Mouse (Mus musculus): ENCODE measurements around the gene Cnot8. TPM values are rescaled to one million over a fixed set of nuclear protein-coding genes. Genes with fewer than 3 reads are reported as not detected.
"Not testable (repeated sequence)": the region's sequence is repeated elsewhere in the genome, so short reads cannot be mapped to it uniquely, and the experiment has no call there.

Cnot8 gene
- polyA plus RNA-seq, 1 experiment, result 22.8 TPM

DNA sequence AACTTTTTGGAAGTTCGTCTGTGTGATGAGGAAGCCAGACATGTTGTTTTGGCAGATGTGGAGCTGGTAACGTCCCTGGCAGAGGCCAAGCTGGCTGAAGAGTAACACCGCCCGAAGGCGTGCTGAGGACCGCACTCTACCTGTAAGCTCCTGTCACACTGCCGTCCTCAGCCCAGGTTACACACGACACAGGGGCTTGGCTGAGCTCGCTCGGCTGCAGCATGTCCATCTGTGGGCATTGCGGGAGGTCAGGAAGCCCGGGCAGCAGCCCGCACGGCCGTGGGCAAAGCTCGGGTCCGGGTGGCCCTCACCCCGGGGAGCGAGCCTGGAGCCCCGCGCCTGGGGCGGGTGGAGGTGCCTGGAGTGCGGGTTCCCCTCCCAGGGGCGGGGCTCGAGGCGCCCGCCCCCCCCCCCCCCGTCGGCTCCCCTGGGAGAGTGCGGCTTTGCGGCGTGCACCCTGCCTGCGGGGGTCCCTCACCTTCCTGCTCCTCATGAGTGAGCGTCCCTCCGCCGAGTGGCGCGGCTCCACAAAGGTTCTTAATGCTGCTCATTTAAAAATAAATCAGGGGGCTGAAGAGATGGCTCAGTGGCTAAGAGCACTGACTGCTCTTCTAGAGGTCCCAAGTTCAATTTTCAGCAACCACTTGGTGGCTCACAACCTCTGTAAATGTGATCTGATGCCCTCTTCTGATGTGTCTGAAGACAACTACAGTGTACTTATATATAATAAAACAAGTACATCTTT, 6.2 kb upstream of the Cnot8 start:
- TF ChIP-seq CTCF (IDR thresholded peaks at IDR 0.05; ENCODE audit: control insufficient read depth, insufficient read depth, insufficient replicate concordance, low read depth, low read length) (no peak), POLR2A (IDR thresholded peaks at IDR 0.05; ENCODE audit: control insufficient read depth, low read depth, low read length) (no peak; the same call in 1 of the 2 replicates)
- H3K27me3 ChIP-seq (ENCODE audit: control insufficient read depth, insufficient read depth, low read length), result no peaks in the 10 kb centered on the region
- peaks cover 9% of the 10 kb centered on the region for H3K4me1 ChIP-seq (ENCODE audit: control insufficient read depth, insufficient read depth, low read length)
- no peak overlapping the region for H3K27ac ChIP-seq (ENCODE audit: control insufficient read depth, insufficient read depth, low read depth, low read length)
- no peaks in the 10 kb centered on the region for H3K36me3 ChIP-seq (ENCODE audit: control insufficient read depth, insufficient read depth, low read length)
- H3K4me3 ChIP-seq (ENCODE audit: control insufficient read depth, low read depth, low read length), result peak overlapping the region; percentile 66

DNA sequence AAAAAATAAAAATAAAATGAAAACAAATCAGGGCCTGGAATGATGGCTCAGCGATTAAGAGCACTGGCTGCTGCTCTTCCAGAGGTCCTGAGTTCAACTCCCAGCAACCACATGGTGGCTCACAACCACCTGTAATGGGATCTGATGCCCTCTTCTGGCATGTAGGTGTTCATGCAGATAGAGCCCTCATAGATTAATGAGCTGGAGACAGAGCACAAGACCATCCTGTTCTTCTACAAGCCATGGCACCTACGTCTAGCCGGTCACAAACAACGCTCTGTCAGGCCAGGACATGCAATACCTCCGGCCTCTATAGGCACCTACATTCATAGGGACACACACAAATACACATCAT, 5.6 kb upstream of the Cnot8 start:
- not testable (repeated sequence) for H3K27ac ChIP-seq (ENCODE audit: control insufficient read depth, insufficient read depth, low read depth, low read length); H3K27me3 ChIP-seq (ENCODE audit: control insufficient read depth, insufficient read depth, low read length); H3K4me3 ChIP-seq (ENCODE audit: control insufficient read depth, low read depth, low read length); H3K36me3 ChIP-seq (ENCODE audit: control insufficient read depth, insufficient read depth, low read length)
- peaks cover 10% of the 10 kb centered on the region for H3K4me1 ChIP-seq (ENCODE audit: control insufficient read depth, insufficient read depth, low read length)

DNA sequence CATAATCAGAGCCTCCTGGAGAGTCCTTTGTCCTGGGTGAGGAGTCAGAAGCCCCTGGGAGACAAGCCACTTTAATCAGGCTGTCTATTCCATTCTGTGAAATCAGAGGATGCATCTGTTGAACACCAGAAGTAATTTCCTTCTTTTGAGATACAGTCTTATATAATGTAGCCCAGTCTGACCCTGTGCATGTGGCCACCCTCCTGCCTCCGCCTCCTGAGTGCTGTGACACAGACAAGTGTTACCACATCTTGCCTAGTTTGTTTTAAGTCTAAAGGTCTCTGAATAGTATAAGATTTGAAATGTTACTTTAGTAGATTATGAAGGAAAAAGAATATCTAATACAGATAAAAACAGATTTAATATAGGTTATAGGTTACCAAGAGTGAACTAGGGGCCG, 3.9 kb upstream of the Cnot8 start:
- H3K36me3 ChIP-seq (ENCODE audit: control insufficient read depth, insufficient read depth, low read length), result no peaks in the 10 kb centered on the region
- peaks cover 14% of the 10 kb centered on the region for H3K4me1 ChIP-seq (ENCODE audit: control insufficient read depth, insufficient read depth, low read length)
- no peak overlapping the region for H3K4me3 ChIP-seq (ENCODE audit: control insufficient read depth, low read depth, low read length)
- H3K27ac ChIP-seq (ENCODE audit: control insufficient read depth, insufficient read depth, low read depth, low read length), result no peak overlapping the region
- H3K27me3 ChIP-seq (ENCODE audit: control insufficient read depth, insufficient read depth, low read length), result no peaks in the 10 kb centered on the region
- TF ChIP-seq POLR2A (IDR thresholded peaks at IDR 0.05; ENCODE audit: control insufficient read depth, low read depth, low read length) (no peak), CTCF (IDR thresholded peaks at IDR 0.05; ENCODE audit: control insufficient read depth, insufficient read depth, insufficient replicate concordance, low read depth, low read length) (no peak)

DNA sequence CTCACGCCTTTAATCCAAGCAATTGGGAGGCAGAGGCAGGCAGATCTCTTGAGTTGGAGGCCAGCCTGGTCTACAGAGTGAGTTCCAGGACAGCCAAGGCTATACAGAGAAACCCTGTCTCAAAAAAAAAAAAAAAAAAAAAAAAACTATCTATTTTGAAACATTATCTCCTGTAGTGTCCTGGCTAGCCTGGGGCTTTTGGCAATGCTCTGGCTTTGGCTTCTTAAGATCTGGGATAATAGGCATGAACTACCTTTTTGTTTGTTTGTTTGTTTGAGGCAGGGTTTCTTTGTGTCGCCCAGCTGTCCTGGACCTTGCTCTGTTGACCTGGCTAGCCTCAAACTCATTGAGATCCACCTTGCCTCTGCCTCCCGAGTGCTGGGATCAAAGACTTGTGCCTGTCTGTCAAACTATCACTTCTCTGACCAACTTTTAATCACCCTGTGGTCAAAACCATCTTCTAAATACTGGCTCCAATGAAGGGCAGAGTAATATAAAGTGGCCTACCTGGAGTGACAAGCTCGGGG, 2.7 kb upstream of the Cnot8 start:
- Histone ChIP-seq H3K27me3 (ENCODE audit: control insufficient read depth, insufficient read depth, low read length) (no peaks in the 10 kb centered on the region), H3K27ac (ENCODE audit: control insufficient read depth, insufficient read depth, low read depth, low read length) (no peak overlapping the region), H3K36me3 (ENCODE audit: control insufficient read depth, insufficient read depth, low read length) (no peaks in the 10 kb centered on the region), H3K4me1 (ENCODE audit: control insufficient read depth, insufficient read depth, low read length) (peaks cover 16% of the 10 kb centered on the region), H3K4me3 (ENCODE audit: control insufficient read depth, low read depth, low read length) (no peak overlapping the region)
- no peak for TF ChIP-seq POLR2A (IDR thresholded peaks at IDR 0.05; ENCODE audit: control insufficient read depth, low read depth, low read length)
- TF ChIP-seq CTCF (IDR thresholded peaks at IDR 0.05; ENCODE audit: control insufficient read depth, insufficient read depth, insufficient replicate concordance, low read depth, low read length), result no peak

DNA sequence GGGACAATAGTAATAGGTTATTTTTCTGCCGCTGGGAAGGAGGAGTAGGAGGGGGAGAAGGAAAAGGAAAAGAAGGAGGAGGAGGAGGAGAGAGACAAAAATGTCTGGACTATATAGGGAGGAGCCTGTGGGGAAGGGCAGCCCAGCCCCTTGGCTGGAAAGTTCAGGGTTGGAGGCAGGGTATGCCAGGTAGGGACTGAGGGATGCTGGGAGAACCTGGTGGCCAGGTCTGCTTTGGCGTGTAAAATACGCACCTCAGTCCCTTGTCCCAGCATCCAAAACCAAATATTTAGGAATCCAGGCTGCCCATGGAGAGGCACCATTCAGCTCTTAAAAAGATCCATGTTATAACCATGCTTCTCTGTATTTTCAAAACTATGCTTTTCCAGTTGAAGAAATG, 1.8 kb upstream of the Cnot8 start:
- Histone ChIP-seq H3K36me3 (ENCODE audit: control insufficient read depth, insufficient read depth, low read length) (no peaks in the 10 kb centered on the region), H3K4me1 (ENCODE audit: control insufficient read depth, insufficient read depth, low read length) (peaks cover 16% of the 10 kb centered on the region), H3K27ac (ENCODE audit: control insufficient read depth, insufficient read depth, low read depth, low read length) (no peak overlapping the region), H3K27me3 (ENCODE audit: control insufficient read depth, insufficient read depth, low read length) (no peaks in the 10 kb centered on the region), H3K4me3 (ENCODE audit: control insufficient read depth, low read depth, low read length) (no peak overlapping the region; the same call in 1 of the 2 replicates)
- no peak for TF ChIP-seq CTCF (IDR thresholded peaks at IDR 0.05; ENCODE audit: control insufficient read depth, insufficient read depth, insufficient replicate concordance, low read depth, low read length)
- no peak for TF ChIP-seq POLR2A (IDR thresholded peaks at IDR 0.05; ENCODE audit: control insufficient read depth, low read depth, low read length)

DNA sequence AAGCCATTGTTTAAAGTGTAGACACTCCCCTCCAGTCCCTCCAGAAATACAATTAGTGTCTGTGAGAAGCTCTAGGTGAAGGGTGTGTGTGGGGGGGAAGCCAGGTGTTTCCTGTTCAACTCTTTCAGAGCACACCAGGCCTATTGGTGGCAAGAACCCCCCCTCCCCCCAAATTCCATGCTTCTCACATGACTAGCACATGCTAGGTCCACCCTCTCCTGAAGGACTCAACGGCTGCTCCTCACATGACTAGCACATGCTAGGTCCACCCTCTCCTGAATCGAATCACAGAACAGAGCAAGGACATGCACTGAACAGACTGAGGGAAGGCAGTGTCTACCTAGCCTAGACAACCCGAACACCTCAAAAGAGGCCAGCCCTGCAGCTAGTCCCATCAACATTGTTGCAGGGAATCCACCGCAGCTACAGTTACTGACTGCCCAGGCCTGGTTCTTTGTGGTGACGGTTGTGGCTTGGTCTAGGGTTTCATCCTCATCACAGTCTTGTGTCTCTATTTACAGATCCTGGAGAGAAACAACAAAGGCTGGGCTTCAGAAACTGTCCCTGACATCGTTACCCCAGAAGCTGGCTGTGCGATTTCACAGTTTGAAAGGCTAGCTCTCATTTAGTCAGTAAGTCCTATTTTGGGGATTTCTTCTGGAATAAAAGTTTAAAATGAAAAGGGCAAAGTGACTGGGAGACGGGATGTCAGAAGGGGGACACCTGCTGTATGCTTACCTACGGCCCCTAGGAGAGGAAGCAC, 1.2 kb upstream of the Cnot8 start:
- Histone ChIP-seq H3K27ac (ENCODE audit: control insufficient read depth, insufficient read depth, low read depth, low read length) (peak overlapping the region; percentile 98), H3K36me3 (ENCODE audit: control insufficient read depth, insufficient read depth, low read length) (no peaks in the 10 kb centered on the region), H3K4me3 (ENCODE audit: control insufficient read depth, low read depth, low read length) (peak overlapping the region; percentile 93), H3K27me3 (ENCODE audit: control insufficient read depth, insufficient read depth, low read length) (no peaks in the 10 kb centered on the region), H3K4me1 (ENCODE audit: control insufficient read depth, insufficient read depth, low read length) (peaks cover 13% of the 10 kb centered on the region)
- no peak for TF ChIP-seq CTCF (IDR thresholded peaks at IDR 0.05; ENCODE audit: control insufficient read depth, insufficient read depth, insufficient replicate concordance, low read depth, low read length)
- TF ChIP-seq POLR2A (IDR thresholded peaks at IDR 0.05; ENCODE audit: control insufficient read depth, low read depth, low read length), result no peak

DNA sequence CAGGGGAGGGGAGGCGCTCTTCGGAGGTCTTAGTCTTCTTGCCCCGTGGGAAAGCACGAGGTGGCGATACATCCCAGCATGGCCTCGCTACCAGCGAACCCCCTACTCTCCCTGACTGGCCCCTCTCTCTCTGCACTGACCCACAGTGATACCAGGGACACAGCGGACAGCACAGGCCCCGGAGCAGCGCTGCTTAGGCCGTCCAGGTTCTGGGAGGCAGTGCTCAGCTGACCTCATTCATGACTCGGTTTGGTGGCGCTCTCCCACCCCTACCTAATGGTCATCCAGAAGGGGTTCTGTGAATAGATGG, 654 bp upstream of the Cnot8 start:
- Histone ChIP-seq H3K4me1 (ENCODE audit: control insufficient read depth, insufficient read depth, low read length) (peaks cover 13% of the 10 kb centered on the region), H3K27me3 (ENCODE audit: control insufficient read depth, insufficient read depth, low read length) (no peaks in the 10 kb centered on the region), H3K4me3 (ENCODE audit: control insufficient read depth, low read depth, low read length) (peak overlapping the region; percentile 93), H3K27ac (ENCODE audit: control insufficient read depth, insufficient read depth, low read depth, low read length) (peak overlapping the region; percentile 98), H3K36me3 (ENCODE audit: control insufficient read depth, insufficient read depth, low read length) (no peaks in the 10 kb centered on the region)
- TF ChIP-seq POLR2A (IDR thresholded peaks at IDR 0.05; ENCODE audit: control insufficient read depth, low read depth, low read length) (no peak), CTCF (IDR thresholded peaks at IDR 0.05; ENCODE audit: control insufficient read depth, insufficient read depth, insufficient replicate concordance, low read depth, low read length) (no peak; the same call in 1 of the 2 replicates)

All from testis, adult 2 months (tissue).